Mouse (Mus musculus) ES-Bruce4 (cell line): Measurements from ENCODE around the gene Trim6.

ENCODE experiments used
- CTCF ChIP-seq: IDR thresholded peaks from one replicate; pipeline ENCODE4 v1.8.1; 2011; ENCODE audit warnings: low read depth, low read length
- EP300 ChIP-seq: IDR thresholded peaks from 2 replicates; pipeline ENCODE4 v1.6.1; 2011; ENCODE audit warnings: low read depth, low read length; ENCODE audit not compliant: insufficient read depth
- POLR2A ChIP-seq: IDR thresholded peaks from one replicate; pipeline ENCODE4 v1.8.1; 2011; ENCODE audit warnings: low read length; ENCODE audit not compliant: insufficient read depth

GRCm38 (mm10) chr7:104218701-104219569, at the start of gene Trim6:
- TF ChIP-seq CTCF (no peak), EP300 (peak; percentile 85), POLR2A (peak; percentile 97)
